Mouse (Mus musculus) heart, embryonic 14.5 days (tissue): ENCODE measurements around the gene Bcl11a. TPM values are rescaled to one million over a fixed set of nuclear protein-coding genes. Genes with fewer than 3 reads are reported as not detected.

Experiments used
- ATAC-seq: fragments of 200-750 bp; cut with Nextera tagmentation; 2 replicates; pipeline ENCODE4 v1.8.0; 2017; ENCODE audit warnings: low read depth, moderate TSS enrichment; ENCODE audit not compliant: insufficient number of reproducible peaks, insufficient read depth, low FRiP score
- H3K27ac ChIP-seq, 2 experiments: fragments of 200-500 bp in 1 of 2; fragments of 300-500 bp in 1 of 2; sonication (generic) in 1 of 2; replicated peaks in 1 of 2; 2 replicates each; pipeline ENCODE4 v1.5.1; 2012 to 2014; ENCODE audit warnings: low read depth in 2 of 2, low read length in 2 of 2, control low read depth in 1 of 2, mild to moderate bottlenecking in 1 of 2, mixed read lengths in 1 of 2; ENCODE audit not compliant: control insufficient read depth in 1 of 2, insufficient read depth in 1 of 2
- H3K27me3 ChIP-seq: fragments of 300-500 bp; sonication (generic); 2 replicates; pipeline ENCODE4 v1.6.1; 2014; ENCODE audit warnings: mild to moderate bottlenecking, low read length, control low read depth; ENCODE audit not compliant: control insufficient read depth, insufficient read depth
- H3K36me3 ChIP-seq: fragments of 300-500 bp; sonication (generic); 2 replicates; pipeline ENCODE4 v1.6.1; 2014; ENCODE audit warnings: mild to moderate bottlenecking, control low read depth, low read length, mixed read lengths; ENCODE audit not compliant: control insufficient read depth, insufficient read depth
- H3K4me1 ChIP-seq, 2 experiments: fragments of 200-500 bp in 1 of 2; fragments of 300-500 bp in 1 of 2; sonication (generic) in 1 of 2; 2 replicates each; pipeline ENCODE4 v1.6.1; 2012 to 2014; ENCODE audit warnings: low read length in 2 of 2, control low read depth in 1 of 2, mixed read lengths in 1 of 2; ENCODE audit not compliant: control insufficient read depth in 2 of 2, insufficient read depth in 2 of 2
- H3K4me2 ChIP-seq: fragments of 300-500 bp; sonication (generic); 2 replicates; pipeline ENCODE4 v1.6.1; 2014; ENCODE audit warnings: mild to moderate bottlenecking, low read length
- H3K4me3 ChIP-seq, 2 experiments: fragments of 200-500 bp in 1 of 2; fragments of 300-500 bp in 1 of 2; sonication (generic) in 1 of 2; 2 replicates each; pipeline ENCODE4 v1.5.1; 2012 to 2014; ENCODE audit warnings: low read length in 2 of 2, mild to moderate bottlenecking in 2 of 2, control low read depth in 1 of 2, low read depth in 1 of 2, moderate library complexity in 1 of 2; ENCODE audit not compliant: control insufficient read depth in 1 of 2, insufficient read depth in 1 of 2
- H3K9ac ChIP-seq: fragments of 300-500 bp; sonication (generic); 2 replicates; pipeline ENCODE4 v1.6.1; 2014; ENCODE audit warnings: mild to moderate bottlenecking, low read length
- H3K9me3 ChIP-seq: fragments of 300-500 bp; sonication (generic); 2 replicates; pipeline ENCODE4 v1.6.1; 2016; ENCODE audit warnings: low read length, control low read depth; ENCODE audit not compliant: control insufficient read depth
- WGBS: fragments of 180-500 bp; shearing (Covaris S2); extraction: QIAGEN DNeasy Blood & Tissue Kit; methylation state at CpG from one replicate; pipeline ENCODE4 v1.1.7; 2014; 5-methylcytosine and 5-hydroxymethylcytosine counted together
- polyA plus RNA-seq: library from polyadenylated mRNA; unstranded; fragments of >200 nt; fragmentation: Nextera tagmentation; extraction: Ambion mirVana; gene quantifications from 2 replicates; pipeline ENCODE4 v1.2.1, GENCODE M21; 2014

Gene Bcl11a
- 17.3 and 17.4 TPM in 2 replicates for polyA plus RNA-seq

DNA sequence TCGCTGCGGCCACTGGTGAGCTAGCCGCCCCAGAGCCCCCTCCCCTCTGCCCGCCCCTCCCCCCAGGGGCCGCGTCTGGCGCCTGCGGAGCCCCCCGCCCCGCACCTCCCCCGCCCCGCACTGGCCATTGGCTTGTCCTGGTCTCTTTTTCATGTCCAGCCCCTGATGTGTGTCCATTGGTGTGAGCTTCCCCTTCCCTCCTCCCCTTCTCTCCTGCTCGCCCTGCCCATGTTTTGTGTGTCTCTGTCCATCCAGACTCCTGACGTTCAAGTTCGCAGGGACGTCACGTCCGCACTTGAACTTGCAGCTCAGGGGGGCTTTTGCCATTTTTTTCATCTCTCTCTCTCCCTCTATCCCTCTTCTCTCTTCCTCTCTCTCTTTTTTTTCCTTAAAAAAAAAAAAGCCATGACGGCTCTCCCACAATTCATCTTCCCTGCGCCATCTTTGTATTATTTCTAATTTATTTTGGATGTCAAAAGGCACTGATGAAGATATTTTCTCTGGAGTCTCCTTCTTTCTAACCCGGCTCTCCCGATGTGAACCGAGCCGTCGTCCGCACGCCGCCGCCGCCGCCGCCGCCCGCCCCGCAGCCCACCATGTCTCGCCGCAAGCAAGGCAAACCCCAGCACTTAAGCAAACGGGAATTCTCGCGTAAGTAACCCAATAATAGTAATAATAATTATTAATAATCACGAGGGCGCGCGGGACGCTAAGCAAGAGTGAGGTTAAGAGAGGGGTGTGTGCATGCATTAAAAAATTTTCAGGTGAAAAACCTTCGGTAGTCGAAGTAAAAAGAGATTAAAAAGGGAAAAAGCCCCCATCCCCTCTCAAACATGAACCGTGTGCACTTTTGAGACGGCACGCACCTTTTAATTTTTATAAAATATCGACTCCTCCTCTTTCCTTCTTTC, at the start of gene Bcl11a:
Bcl11a (plus strand) TSS at position 262 of the 911 bp plus-strand sequence.
- peak within 1 kb of the TSS; percentile 87 to 95 for H3K27ac ChIP-seq
- H3K36me3 ChIP-seq = no peaks in the 10 kb centered on the region
- H3K9ac ChIP-seq = peak within 1 kb of the TSS; percentile 87
- H3K27me3 ChIP-seq = peaks cover 16% of the 10 kb centered on the region
- H3K4me2 ChIP-seq = peak within 1 kb of the TSS; percentile 96
- no peaks in the 10 kb centered on the region for H3K9me3 ChIP-seq
- ATAC-seq = peak; percentile 83
- WGBS = under 1% methylated on average over 39 of the region's 51 CpGs
- peak within 1 kb of the TSS; percentile 65 to 95 for H3K4me3 ChIP-seq
- peaks cover 5 to 22% of the 10 kb centered on the region in 2 experiments; a peak in 3 of 4 replicates for H3K4me1 ChIP-seq

DNA sequence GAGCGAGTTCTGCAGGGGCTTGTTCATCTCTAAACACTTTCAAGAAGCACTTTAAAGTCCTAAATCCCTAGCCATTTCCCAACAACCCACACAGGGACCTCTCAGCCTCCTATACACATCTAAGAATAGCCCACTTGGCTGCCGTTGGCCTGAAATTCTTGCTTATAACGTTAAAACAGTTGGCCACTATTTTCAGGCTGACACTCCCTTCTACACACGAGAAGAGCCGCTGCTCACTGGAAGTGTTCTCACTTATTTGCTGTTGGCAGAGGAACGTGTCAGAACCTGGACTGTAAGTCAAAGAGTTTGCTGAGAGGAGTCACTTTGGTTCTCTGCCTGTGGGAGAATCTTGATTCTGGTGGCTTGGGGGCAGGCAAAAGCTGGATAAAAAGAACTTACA, 33.8 kb upstream of the Bcl11a start:
- Histone ChIP-seq H3K4me2 (no peak overlapping the region), H3K4me3 (no peak overlapping the region), H3K9me3 (no peaks in the 10 kb centered on the region), H3K27ac (no peak overlapping the region), H3K9ac (no peak overlapping the region), H3K4me1 (peaks cover 0 to 2% of the 10 kb centered on the region in 2 experiments; a peak in 2 of 4 replicates), H3K36me3 (no peaks in the 10 kb centered on the region), H3K27me3 (no peaks in the 10 kb centered on the region)
- no peak for ATAC-seq
- WGBS = 34% methylated on average over 6 of the region's 6 CpGs

DNA sequence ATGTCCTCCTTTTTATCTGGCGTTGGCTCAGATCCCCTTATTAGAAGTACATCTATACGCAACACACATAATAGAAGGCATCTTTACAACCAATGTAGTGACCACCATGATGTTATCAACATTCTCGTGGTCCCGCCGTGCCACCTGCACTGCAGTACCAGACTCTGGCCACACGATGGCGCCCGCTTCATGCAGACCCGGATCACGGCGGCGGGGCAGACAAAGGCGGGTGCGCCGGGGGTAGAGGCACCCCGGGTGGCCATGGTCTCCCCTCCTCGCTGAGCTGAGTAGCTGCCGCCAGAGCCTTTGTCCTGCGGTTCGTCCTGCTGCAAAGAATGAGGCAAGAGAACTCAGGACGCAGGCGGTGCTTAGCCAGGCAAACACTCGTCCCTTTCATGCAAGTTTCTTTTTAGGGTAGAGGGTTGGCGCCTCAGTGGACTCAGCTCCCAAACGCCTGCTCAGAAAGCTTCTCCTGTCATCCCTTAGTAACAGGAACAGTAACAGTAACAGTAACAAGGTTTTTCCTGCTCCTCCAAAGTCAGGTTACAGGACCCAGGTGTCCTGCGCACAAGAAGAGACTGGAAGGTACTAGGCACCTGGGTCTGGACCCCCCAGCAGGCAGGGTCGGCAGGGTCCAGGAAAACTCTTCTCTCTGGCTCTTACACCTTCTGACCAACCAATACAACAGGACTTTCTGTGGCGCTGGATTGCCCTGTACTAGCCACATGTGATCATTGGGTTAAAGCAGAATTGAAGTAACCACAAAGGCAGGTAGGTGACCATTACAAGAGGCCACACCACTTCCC, 28.4 kb upstream of the Bcl11a start:
- Histone ChIP-seq H3K27ac (no peak overlapping the region), H3K36me3 (no peaks in the 10 kb centered on the region), H3K4me1 (0 out of 4 replicates have a peak, but pooled peaks cover 0 to 2% of the 10 kb centered on the region in 2 experiments), H3K27me3 (no peaks in the 10 kb centered on the region), H3K4me2 (peak overlapping the region; percentile 70), H3K4me3 (peak overlapping the region; percentile 44 to 55), H3K9me3 (no peaks in the 10 kb centered on the region), H3K9ac (peak overlapping the region; percentile 74)
- WGBS = 5% methylated on average over 28 of the region's 28 CpGs
- peak; percentile 54; the same call in 1 of the 2 replicates for ATAC-seq

DNA sequence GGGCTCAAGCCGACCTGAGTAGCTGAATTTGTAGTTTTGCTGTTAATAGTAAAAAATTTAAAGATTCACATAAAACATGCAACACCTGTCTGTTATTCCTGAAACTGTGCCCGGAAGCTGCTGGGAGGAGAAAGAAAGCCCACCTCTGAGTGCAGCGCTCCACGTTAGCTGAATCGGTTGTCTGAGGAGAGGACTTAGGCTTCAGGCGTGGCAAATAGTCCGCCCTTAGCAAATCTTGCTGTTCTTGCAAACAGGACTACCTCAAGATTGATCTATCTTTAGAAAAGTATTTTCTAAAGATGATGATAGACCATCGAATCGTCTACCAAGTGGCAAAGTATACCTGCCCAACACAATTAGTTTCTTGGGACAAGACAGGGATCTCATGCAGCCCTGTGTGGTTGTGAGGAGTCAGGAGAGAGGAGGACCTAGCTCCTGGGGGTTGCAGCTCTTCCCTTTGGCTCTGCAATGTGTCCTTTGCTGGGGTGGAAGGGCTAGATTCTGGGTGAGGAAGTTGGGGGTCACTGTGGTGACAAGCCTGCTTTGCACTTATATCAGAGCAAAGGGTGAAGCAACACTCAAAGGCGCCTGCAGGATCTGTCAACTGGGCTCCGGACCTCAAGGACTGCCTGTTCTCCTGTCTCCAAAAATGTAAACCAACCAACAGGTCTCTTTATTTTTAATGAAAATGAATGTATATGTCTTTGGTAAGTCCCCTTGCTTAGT, 27.7 kb upstream of the Bcl11a start:
- WGBS = 72% methylated on average over 11 of the region's 11 CpGs
- Histone ChIP-seq H3K9me3 (no peaks in the 10 kb centered on the region), H3K4me2 (peak overlapping the region; percentile 70; the same call in 1 of the 2 replicates), H3K4me3 (no peak overlapping the region), H3K36me3 (no peaks in the 10 kb centered on the region), H3K27me3 (no peaks in the 10 kb centered on the region), H3K4me1 (0 out of 4 replicates have a peak, but pooled peaks cover 0 to 2% of the 10 kb centered on the region in 2 experiments), H3K27ac (no peak overlapping the region), H3K9ac (no peak overlapping the region)
- ATAC-seq = no peak

DNA sequence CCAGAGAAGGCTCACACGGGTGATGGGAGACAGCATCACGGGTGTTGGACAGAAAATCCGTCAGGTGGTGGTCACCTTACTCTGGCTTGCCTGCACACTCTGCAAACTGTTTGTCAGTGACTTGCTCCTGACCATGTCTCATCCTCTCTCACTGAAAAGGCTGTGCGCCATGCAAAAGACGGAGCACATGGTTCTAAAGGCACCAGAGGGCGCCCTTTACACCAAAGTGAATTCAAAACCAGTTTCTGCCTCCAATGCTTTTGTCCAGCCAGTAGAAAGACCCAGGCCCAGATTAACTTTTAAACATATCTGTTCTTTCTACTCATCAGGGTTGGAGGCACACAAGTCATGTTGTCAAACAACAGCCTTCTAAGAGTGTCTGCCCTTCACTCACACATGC, 25.0 kb upstream of the Bcl11a start:
- H3K4me3 ChIP-seq = no peak overlapping the region
- no peak overlapping the region for H3K27ac ChIP-seq
- no peak overlapping the region for H3K9ac ChIP-seq
- H3K4me1 ChIP-seq = 0 out of 4 replicates have a peak, but pooled peaks cover 0 to 2% of the 10 kb centered on the region in 2 experiments
- no peaks in the 10 kb centered on the region for H3K9me3 ChIP-seq
- no peak for ATAC-seq
- H3K36me3 ChIP-seq = no peaks in the 10 kb centered on the region
- no peak overlapping the region for H3K4me2 ChIP-seq
- WGBS = 60% methylated on average over 6 of the region's 6 CpGs
- H3K27me3 ChIP-seq = no peaks in the 10 kb centered on the region

DNA sequence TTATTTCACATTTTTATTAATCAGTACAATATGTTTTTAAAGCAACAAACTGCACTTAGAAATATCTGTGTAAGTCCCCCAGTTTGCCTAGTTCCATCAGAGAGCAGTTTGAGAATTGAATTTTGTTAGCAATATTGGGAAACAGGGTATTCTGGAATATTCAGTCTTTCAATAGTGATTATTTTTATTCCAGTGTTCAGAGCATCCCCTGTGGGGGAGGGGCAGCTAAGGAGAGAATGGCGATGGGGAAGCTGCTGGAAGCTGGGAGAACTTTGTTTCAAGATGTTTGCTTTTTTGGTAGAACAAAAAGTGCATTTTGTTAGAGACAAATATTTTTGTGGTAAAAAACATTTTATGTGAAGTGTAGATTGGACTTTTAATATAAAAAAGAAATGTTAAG, 18.7 kb upstream of the Bcl11a start:
- H3K36me3 ChIP-seq = no peaks in the 10 kb centered on the region
- H3K4me2 ChIP-seq = no peak overlapping the region
- no peak overlapping the region for H3K9ac ChIP-seq
- no peak for ATAC-seq
- no peaks in the 10 kb centered on the region for H3K9me3 ChIP-seq
- H3K27me3 ChIP-seq = peaks cover 34% of the 10 kb centered on the region
- WGBS = 14% methylated on average over 1 of the region's 1 CpGs
- H3K27ac ChIP-seq = no peak overlapping the region
- peaks cover 0 to 7% of the 10 kb centered on the region in 2 experiments; a peak in 3 of 4 replicates for H3K4me1 ChIP-seq
- H3K4me3 ChIP-seq = no peak overlapping the region

DNA sequence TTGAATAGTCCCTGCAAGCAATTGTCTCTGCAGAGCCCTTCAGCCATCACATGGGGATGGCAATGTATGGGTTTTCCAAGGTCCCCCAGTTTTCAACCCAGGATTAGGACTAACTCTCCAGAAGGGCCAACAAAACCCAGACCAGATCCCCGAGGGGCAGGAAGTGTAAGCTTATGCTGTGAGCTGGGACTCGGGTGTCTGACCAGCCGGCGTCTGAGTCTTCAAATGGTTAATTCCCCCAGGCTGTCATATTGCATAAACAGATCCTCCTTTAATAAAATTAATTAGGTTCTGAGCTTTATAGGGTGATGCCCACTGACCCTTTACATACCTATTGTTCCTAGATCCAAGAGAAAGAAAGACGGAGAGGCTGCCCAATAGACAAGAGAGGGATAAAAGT, 17.4 kb upstream of the Bcl11a start:
- no peaks in the 10 kb centered on the region for H3K9me3 ChIP-seq
- H3K27me3 ChIP-seq = peaks cover 34% of the 10 kb centered on the region
- H3K9ac ChIP-seq = no peak overlapping the region
- H3K4me1 ChIP-seq = peaks cover 0 to 7% of the 10 kb centered on the region in 2 experiments; a peak in 3 of 4 replicates
- H3K36me3 ChIP-seq = no peaks in the 10 kb centered on the region
- 12% methylated on average over 5 of the region's 5 CpGs for WGBS
- ATAC-seq = no peak
- H3K4me2 ChIP-seq = peak overlapping the region; percentile 67
- H3K27ac ChIP-seq = no peak overlapping the region
- peak overlapping the region; percentile 32 to 34; a peak in 3 of 4 replicates for H3K4me3 ChIP-seq
